Mouse (Mus musculus) activated CD4-positive, CD25-positive, alpha-beta regulatory T cell, adult 4 months (primary cell): ENCODE data around the gene Foxo6. TPM values are rescaled to one million over a fixed set of nuclear protein-coding genes. Genes with fewer than 3 reads are reported as not detected.

Source experiments
- ATAC-seq: one replicate; pipeline ENCODE4 v1.8.0; 2017
- polyA plus RNA-seq, 2 experiments: library from polyadenylated mRNA; unstranded; fragments of 100-300 nt; shearing (Covaris generic); gene quantifications; one replicate each; pipeline ENCODE4 v1.2.1; 2017

Foxo6 gene
- polyA plus RNA-seq, 2 experiments from 2014 or later, result not detected

DNA sequence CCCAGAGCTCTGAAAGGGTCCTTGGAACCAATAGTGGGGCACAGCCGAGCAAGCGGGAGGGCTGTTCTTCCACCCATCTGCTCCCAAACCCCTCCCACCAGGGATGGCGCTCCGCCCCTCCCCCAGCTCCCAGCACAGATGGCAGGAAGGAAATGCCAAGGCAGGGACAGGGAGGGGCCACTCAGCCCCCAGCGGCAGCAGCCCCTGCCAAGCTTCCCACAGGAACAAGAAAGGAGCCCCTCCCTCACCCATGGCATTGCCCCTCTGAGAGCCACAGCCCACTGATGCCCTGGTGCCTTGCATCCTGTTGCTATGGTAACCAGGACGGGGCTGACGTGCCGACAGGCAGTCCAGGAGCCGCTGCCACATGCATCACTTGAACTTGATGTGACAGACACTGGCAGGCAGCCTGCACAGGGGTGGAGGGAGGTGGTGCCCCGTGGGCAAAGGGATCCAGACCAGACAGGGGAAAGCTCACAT is 44.3 kb downstream of the Foxo6 start:
- ATAC-seq, result no peak

DNA sequence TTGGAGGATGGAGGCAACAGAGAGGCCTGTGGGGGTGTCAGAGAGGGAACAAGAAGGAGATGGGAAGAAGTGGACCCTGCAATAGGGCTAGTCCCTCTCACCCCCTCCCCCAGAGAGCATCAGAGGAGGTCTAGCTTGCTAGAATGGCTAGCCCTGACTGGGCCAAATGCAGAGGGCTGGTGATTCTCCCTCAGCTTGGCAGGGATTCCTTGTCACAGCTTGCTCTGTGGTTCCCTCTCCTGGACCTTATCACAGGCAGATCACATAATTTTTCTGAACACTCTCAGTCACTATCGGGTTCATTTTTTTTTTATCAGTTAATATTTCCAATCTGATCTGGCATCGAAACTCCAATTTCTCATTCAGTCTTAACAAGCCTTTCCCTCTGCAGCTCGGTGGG is 46.0 kb downstream of the Foxo6 start:
- no peak for ATAC-seq

DNA sequence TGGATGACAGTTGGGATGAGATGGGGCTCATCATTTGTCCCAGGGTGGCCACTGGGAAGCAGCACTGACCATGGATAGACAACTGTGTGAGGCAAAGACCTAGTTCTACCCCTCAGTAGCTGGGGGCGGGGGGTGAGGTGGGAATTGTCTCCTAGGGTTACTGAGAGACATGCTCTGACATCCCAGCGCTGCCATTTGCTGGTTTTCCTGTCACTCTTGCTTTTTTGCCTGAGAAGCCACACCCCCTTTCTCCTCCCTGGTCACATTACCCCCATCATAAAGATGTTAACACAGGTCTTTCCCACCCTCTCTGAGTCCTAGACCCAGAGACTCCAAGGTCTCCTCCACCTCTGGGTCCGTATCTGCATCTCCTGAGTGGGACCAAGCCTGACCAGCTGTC is 47.7 kb downstream of the Foxo6 start:
- no peak for ATAC-seq

DNA sequence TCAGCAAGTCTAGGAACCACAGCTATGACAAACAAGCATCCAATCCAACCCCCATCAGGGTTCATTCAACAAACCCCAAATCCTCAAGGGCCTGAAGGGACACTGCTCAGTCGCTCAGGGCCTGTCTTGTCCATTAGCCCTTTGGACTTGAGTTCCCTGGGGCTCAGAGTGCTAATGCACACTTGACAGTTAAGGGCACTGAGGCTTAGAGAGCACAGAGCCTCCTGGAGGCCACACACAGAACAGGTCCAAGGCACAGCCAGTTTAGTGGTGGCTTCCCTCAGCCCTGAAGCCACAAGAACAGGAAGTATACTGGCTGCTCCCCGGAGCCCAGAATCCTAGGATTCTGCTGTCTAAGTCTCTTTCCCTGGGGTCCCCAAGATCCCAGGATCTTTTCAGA is 53.9 kb downstream of the Foxo6 start:
- ATAC-seq, result no peak

DNA sequence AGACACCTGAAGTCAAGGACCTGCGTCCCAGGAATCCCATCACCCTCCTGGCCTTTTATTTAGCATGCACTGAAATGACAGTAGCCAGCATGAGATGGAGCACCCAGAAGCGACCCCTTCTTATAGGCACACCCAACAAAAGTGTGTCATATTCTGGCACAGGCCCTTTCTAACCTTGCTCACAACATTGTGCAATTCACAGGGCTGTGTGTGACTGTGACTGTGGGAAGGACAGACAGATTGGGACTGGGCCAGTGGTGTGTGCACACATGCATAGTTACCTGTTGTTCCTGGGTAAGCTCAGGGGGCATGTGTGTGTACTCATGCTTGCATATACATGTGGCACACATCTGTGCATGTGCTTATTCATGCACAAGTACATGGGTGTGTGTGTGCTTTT is 54.6 kb downstream of the Foxo6 start:
- ATAC-seq, result no peak

DNA sequence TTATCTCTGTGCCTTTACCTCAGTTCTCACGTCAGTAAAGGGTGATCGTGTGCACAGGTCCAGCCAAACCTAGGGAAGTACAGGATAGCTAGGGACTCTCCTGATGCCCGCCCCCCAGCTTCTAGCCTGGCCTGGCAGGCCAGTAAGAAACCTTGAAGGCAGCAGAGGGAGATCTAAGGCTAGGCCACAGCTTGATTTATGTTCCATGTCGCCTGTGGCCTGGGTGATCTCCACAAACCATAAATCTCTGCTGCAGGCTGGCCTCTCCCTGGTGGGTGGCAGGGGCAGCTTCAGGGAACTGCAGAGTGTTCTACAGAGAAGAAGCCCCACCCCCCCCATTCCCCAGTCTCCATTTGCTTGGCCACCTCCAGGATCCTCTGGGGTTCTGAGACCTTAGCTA is 55.2 kb downstream of the Foxo6 start:
- no peak for ATAC-seq

DNA sequence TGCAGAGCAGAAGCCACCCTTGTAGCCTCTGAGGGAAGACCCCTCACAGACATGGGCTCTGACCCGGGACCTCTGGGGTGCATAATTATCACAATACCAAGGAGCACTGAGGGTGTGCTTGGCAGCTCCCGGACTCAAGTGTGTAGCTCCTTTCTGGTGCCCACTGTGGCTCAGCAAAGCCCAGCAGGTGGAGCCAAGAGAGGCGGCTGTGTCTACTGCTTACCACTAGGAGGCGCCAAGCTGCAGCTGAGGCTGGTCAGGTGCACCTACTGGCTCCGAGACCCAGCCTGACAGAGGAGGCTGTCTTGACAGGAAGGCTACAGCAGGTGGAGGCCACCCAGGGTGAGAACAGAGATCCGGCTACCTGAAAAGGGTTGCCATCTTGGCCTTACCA is 56.9 kb downstream of the Foxo6 start:
- ATAC-seq, result no peak

DNA sequence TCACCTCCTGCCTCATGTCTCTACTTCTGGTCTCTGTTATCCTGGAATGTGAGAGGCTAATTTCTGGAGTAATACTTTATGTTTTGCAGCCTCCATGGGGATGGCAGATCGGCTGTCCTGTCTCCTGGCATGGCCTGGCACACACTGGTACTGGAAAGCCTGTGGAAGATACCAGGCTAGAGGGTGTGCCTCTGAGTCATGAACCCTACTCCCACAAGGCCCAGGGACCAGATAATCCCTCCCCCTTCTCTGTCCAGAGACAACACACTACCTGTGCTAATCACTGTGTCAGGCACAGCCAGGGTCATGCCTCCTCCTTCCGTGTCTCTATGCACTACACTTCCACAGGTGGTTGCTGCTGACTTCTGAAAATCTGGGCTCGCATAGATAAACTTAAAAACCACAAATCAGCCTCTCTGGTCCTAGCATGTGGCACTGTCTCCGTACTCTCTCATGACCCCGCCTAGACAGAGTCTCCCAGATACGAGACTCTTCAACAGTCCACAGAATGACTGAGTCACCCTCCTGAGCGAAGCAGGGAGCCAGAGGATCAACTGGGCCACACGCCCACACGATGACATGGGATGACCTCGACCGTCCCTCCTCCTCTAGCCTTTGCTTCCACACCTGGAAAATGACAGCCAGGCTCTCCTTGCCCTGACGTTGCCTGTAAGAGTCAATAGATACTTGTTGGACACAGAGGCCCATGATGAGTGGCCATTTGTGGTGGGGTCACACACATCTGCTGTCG is 57.5 kb downstream of the Foxo6 start:
- ATAC-seq, result no peak

DNA sequence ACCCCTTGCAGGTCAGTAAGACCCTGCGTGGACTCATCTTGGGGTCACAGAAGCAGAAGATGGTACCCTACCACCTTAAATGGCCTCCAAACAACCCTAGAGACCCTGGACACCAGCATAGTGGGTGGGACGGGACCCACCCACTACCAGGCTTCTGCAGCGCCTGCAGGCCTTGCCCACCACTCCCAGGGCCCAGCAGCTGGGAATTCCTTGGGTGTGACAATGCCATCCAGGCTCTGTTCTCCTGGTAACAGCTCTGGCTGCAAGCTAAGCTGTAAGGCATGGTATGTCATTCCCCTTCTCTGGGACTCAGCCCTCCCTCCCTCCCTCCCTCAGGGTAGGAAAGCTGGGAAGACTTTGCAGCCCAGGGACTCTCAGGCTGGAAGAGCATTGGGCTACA is 58.5 kb downstream of the Foxo6 start:
- ATAC-seq, result no peak

DNA sequence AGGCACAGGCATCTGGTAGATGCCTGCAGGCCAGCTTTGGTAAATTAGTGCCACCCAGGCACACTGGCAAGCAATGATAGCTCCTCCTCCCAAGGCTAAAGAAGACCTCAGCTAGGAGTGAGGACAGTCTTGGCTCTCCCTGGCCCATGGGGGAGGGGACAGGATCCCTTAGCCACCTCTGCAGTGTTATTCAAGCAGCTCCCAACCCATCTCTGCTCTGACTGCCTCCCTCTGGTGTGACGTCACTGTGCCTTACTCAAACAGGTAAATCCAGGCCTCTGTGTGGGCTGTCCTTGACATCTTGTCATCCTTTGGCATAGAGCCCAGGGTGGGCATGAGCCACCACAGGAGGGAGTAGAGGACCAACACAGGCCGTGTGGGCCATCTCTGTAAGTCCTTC is 59.9 kb downstream of the Foxo6 start:
- no peak for ATAC-seq

DNA sequence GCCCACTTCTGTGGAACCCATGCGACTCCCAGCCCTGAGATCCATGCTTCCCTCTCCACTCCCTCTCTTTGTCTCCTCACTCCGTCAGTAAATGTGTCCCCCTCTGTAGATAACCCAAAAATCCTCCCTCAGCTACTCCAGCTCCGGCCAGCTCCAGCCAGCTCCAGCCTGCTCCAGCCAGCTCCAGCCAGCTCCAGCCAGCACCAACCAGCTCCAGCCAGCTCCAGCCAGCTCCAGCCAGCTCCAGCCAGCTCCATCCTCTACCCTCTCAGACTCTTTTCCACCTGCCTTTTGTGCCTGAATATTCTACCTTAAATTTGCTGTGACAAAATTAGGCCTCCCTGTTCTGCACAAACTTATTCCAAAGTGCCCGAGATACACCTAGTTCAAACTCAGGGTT is 60.5 kb downstream of the Foxo6 start:
- ATAC-seq, result no peak

DNA sequence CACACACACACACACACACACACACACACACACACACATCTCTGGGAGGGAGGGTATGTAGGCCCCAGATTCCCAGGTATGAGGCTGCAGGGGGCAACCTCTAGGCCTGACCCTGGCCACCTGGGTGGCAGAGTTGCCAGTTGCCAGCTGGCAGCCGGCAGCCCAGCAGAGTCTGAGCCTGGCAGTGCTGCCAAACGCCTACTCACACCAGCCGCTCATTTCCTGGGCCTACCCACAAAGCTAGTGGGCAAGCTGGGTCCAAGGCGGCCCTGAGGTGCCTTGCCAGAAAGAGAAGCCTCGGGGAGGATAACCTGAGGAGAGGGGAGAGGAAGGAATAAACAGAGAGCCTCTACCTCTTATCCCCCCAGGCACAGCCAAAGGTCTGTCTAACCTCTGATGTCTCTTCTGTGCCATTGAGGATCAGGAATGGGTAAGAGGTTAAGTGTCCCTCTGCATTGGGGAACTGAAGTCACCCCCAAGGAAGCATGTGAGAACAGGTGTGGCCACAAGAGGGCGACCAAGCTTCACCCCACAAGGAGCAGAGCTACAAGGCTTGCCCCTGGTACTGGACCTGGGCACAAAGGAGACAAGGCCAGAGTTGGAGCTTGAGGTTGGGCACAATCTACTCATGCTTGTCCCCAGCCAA is 61.9 kb downstream of the Foxo6 start:
- ATAC-seq, result no peak

DNA sequence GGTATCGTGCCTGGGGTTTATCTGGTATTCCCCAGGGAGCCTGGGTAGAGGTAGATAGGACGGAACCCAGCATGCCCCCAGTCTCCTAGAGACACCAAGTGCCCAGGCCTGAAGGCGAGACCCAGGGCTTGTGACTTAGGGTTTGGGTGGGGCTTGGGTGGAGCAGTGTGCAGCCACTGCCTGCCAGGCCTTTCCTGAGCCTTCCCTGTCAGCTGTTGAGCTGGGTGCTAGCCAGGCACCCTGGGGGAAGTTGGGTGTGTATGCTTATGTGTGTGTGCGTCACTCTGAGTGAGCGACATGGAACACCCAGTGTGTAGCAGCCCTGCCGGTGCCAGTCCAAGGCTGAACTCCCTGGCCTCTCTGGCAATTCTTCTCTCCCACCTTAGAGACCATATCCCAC is 63.3 kb downstream of the Foxo6 start:
- ATAC-seq, result no peak

DNA sequence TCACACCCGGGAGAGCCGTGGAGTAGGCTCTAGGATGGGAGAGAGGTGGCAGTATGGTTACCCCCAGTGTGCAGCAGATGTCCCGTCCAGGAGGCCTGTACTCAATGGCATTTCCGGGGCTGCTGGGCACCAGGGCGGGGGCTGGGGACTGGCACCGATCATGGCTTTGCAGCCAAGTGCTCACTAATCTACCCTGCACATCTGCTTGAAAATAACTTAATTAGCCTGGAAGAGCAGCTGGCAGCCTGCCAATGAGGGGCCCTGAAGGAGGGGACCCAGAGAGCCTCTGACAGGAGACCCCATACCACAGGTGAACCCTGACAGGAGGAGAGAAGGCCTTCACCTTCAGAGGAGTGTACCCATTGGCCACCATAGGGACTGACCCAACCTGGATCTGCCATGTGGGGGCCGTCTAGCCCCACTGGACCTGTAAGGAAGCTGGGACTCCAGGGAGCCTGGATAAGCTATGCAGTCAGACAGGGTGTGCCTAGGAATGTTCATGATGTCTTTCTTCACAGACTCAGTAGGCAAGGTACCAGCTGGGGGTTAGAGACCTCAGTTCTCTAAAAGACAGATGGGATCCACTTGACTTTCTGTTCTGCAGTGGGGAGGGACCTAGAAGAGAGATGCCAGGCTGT is 63.9 kb downstream of the Foxo6 start:
- ATAC-seq, result no peak

DNA sequence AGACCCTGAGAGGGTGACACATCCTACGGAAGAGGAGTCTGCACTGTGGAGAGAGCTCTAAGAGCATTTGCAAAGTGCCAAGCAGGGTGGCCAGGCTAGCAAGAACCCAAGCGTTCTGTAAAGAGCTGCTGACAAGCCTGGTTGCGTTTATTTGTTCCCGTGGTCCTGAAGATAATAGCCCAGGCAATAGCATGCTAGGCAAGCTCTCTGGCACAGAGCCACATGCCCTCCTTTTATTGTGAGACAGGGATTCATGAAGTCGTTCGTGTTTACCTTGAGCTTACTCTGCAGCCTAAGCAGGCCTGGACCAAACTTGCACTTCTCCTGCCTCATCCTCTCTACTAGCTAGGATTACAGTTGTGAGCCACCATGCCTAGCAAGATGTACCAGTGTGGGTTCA is 65.4 kb downstream of the Foxo6 start:
- ATAC-seq, result no peak

DNA sequence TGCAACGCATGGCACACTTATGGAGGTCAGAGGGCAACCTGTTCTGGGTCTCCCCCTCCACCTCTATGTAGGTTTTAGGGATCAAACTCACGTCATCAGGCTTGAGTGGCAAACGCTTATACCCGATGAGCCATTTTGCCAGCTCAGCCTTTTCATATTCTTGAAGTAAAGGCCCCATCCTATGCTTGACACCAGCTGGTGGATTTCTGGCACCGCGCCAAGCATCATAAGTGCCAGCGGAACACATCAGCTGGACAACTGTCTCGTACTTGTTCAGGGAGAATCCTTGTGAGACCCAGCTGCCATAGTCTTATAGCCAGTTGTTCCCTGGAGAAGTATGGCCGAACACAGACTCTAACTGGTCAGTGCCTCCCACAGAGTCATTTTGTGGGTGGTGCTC is 68.3 kb downstream of the Foxo6 start:
- no peak for ATAC-seq

Other genes with a start within 250 kb of the Foxo6 start
- gene AL607142.1, start 222.4 kb downstream of the Foxo6 start, polyA plus RNA-seq, result not detected
- not detected for gene Edn2, start 126.1 kb downstream of the Foxo6 start, polyA plus RNA-seq
- gene Scmh1, start 117.9 kb upstream of the Foxo6 start, polyA plus RNA-seq, result 1 to 10 TPM; 6.9 to 8.5 TPM
- not detected for gene Slfnl1, start 244.9 kb upstream of the Foxo6 start, polyA plus RNA-seq